Mouse (Mus musculus): ENCODE measurements around the gene Hlcs. TPM values are rescaled to one million over a fixed set of nuclear protein-coding genes. Genes with fewer than 3 reads are reported as not detected.

The Hlcs gene
- polyA plus RNA-seq, 1 experiment: 5.1 TPM

- Histone ChIP-seq H3K4me1 (ENCODE audit: control insufficient read depth, insufficient read depth, low read length) (peaks cover 10% of the 10 kb centered on the region), H3K4me3 (ENCODE audit: insufficient read depth, low read length) (no peak overlapping the region), H3K27ac (ENCODE audit: insufficient read depth, low read depth, low read length) (no peak overlapping the region)
- TF ChIP-seq POLR2A (IDR thresholded peaks at IDR 0.05; ENCODE audit: borderline replicate concordance, low read depth, low read length) (no peak), CTCF (IDR thresholded peaks at IDR 0.05; ENCODE audit: low read depth, low read length) (no peak)
Measured at GRCm38 (mm10) chr16:94311931-94312330, 1.4 kb downstream of the Hlcs start.

DNA sequence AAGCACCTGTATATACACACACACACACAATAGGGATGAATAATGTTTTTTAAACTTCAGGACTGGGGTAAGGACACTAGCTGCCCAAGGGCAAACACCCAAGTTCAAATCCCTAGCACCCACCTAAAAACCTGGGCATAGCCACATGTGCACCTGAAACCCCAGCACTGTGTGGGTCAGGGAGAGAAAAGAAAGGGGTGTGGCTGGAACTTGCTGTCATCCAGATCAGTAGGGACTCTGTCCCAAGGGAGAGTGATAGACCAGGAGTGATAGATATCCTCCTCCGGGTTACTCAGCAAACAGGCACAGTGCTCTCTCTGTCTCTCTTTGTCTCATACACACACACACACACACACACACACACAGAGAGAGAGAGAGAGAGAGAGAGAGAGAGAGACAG is 2.0 kb downstream of the Hlcs start:
- Histone ChIP-seq H3K27ac (ENCODE audit: insufficient read depth, low read depth, low read length) (no peak overlapping the region), H3K4me1 (ENCODE audit: control insufficient read depth, insufficient read depth, low read length) (peaks cover 10% of the 10 kb centered on the region), H3K4me3 (ENCODE audit: insufficient read depth, low read length) (no peak overlapping the region)
- TF ChIP-seq POLR2A (IDR thresholded peaks at IDR 0.05; ENCODE audit: borderline replicate concordance, low read depth, low read length) (no peak), CTCF (IDR thresholded peaks at IDR 0.05; ENCODE audit: low read depth, low read length) (no peak)

DNA sequence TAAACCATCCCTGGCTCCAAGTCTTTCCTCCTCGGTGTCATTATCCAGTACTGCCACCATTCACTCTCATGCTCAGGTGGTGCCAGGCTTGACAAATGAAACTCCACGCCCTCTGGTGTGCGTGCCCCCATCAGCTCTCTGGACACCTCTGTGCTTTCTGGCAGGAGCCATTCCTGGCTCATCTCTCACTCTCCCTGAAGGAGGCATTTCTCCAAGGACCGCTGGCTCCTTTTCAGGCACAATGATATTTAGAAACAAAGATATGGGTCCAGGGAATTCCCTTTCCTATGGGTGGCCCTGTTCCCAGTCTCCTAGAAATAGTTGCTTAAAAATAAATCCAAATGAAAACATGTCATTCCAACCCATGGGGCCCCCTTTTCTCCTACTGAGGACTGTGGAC is 4.3 kb downstream of the Hlcs start:
- Histone ChIP-seq H3K27ac (ENCODE audit: insufficient read depth, low read depth, low read length) (no peak overlapping the region), H3K4me1 (ENCODE audit: control insufficient read depth, insufficient read depth, low read length) (peaks cover 6% of the 10 kb centered on the region), H3K4me3 (ENCODE audit: insufficient read depth, low read length) (no peak overlapping the region)
- TF ChIP-seq POLR2A (IDR thresholded peaks at IDR 0.05; ENCODE audit: borderline replicate concordance, low read depth, low read length) (no peak), CTCF (IDR thresholded peaks at IDR 0.05; ENCODE audit: low read depth, low read length) (no peak)

DNA sequence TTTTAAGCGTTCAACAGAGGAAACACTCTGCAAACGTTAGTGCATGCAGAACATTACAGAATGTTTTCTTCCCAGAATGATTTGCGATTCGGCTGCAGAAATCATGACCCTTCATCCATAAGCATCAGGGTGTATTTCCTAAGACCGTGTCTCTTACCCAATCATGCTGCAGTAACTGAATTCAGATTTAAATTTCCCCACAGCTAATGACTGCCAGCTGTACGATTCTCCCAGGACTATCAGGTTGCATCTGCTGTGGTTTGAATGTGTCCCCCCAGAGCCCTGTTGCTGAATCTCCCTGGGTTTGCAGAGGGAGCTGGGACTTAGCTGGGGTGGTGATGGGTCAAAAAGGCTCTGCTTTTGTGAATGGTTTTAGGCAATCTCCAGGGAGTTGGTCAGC is 5.4 kb downstream of the Hlcs start:
- H3K4me3 ChIP-seq (ENCODE audit: insufficient read depth, low read length): no peak overlapping the region
- no peak for TF ChIP-seq CTCF (IDR thresholded peaks at IDR 0.05; ENCODE audit: low read depth, low read length)

GRCm38 (mm10) chr16:94307526-94307925 is 5.8 kb downstream of the Hlcs start:
- Histone ChIP-seq H3K27ac (ENCODE audit: insufficient read depth, low read depth, low read length) (no peak overlapping the region), H3K4me3 (ENCODE audit: insufficient read depth, low read length) (no peak overlapping the region), H3K4me1 (ENCODE audit: control insufficient read depth, insufficient read depth, low read length) (peaks cover 2% of the 10 kb centered on the region)
- TF ChIP-seq CTCF (IDR thresholded peaks at IDR 0.05; ENCODE audit: low read depth, low read length): no peak
- TF ChIP-seq POLR2A (IDR thresholded peaks at IDR 0.05; ENCODE audit: borderline replicate concordance, low read depth, low read length): no peak

More for the DNA sequence above, 5.4 kb downstream of the Hlcs start:
- Histone ChIP-seq H3K4me1 (ENCODE audit: control insufficient read depth, insufficient read depth, low read length) (peaks cover 2% of the 10 kb centered on the region), H3K27ac (ENCODE audit: insufficient read depth, low read depth, low read length) (no peak overlapping the region)

DNA sequence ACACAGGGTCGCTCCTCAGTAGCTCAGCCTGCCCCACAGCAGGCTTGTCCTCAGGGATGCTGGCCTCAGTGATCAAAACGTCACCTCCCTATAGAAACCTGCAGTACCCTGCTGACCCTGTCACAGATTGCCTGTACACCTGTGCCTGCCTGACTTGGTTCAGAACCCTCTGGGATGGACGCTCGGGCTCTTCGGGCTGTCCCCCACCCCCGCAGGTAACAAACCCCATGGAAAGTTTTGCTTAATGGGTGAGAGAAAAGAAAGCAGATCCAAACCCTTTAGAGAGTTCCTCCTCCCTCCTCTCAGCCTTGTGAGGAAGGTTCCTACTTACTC is 10.2 kb downstream of the Hlcs start:
- TF ChIP-seq POLR2A (IDR thresholded peaks at IDR 0.05; ENCODE audit: borderline replicate concordance, low read depth, low read length): no peak
- no peak for TF ChIP-seq CTCF (IDR thresholded peaks at IDR 0.05; ENCODE audit: low read depth, low read length)
- H3K27ac ChIP-seq (ENCODE audit: insufficient read depth, low read depth, low read length): no peak overlapping the region
- H3K4me3 ChIP-seq (ENCODE audit: insufficient read depth, low read length): no peak overlapping the region
- no peaks in the 10 kb centered on the region for H3K4me1 ChIP-seq (ENCODE audit: control insufficient read depth, insufficient read depth, low read length)

- H3K4me1 ChIP-seq (ENCODE audit: control insufficient read depth, insufficient read depth, low read length): no peaks in the 10 kb centered on the region
- no peak overlapping the region for H3K4me3 ChIP-seq (ENCODE audit: insufficient read depth, low read length)
- no peak overlapping the region for H3K27ac ChIP-seq (ENCODE audit: insufficient read depth, low read depth, low read length)
- TF ChIP-seq POLR2A (IDR thresholded peaks at IDR 0.05; ENCODE audit: borderline replicate concordance, low read depth, low read length) (no peak), CTCF (IDR thresholded peaks at IDR 0.05; ENCODE audit: low read depth, low read length) (no peak)
Measured at GRCm38 (mm10) chr16:94302274-94303202, 10.8 kb downstream of the Hlcs start.

GRCm38 (mm10) chr16:94301696-94302095 is 11.7 kb downstream of the Hlcs start:
- Histone ChIP-seq H3K4me3 (ENCODE audit: insufficient read depth, low read length) (no peak overlapping the region), H3K4me1 (ENCODE audit: control insufficient read depth, insufficient read depth, low read length) (no peaks in the 10 kb centered on the region), H3K27ac (ENCODE audit: insufficient read depth, low read depth, low read length) (no peak overlapping the region)
- TF ChIP-seq POLR2A (IDR thresholded peaks at IDR 0.05; ENCODE audit: borderline replicate concordance, low read depth, low read length) (no peak), CTCF (IDR thresholded peaks at IDR 0.05; ENCODE audit: low read depth, low read length) (no peak)

GRCm38 (mm10) chr16:94301194-94301593 is 12.2 kb downstream of the Hlcs start:
- Histone ChIP-seq H3K27ac (ENCODE audit: insufficient read depth, low read depth, low read length) (no peak overlapping the region), H3K4me3 (ENCODE audit: insufficient read depth, low read length) (no peak overlapping the region), H3K4me1 (ENCODE audit: control insufficient read depth, insufficient read depth, low read length) (no peaks in the 10 kb centered on the region)
- TF ChIP-seq CTCF (IDR thresholded peaks at IDR 0.05; ENCODE audit: low read depth, low read length) (no peak), POLR2A (IDR thresholded peaks at IDR 0.05; ENCODE audit: borderline replicate concordance, low read depth, low read length) (no peak)

DNA sequence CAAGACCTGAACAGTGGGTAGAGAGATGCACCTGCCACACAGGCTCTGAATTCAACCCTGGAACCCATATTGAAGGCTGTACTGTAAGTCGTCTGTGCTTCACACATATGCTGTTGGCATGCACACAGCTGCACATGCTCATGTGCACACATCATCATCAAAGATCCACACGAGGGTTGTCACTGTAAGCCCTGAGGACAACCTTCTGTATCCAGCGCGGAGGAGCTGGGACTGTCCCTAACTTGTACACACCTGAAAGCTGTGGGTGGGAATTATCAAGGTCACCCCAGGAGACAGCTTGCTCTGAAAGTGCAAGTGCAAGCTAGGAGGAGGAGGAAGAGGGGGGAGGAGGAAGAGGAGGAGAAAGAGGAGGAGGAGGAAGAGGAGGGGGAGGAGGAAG is 14.2 kb downstream of the Hlcs start:
- H3K4me1 ChIP-seq (ENCODE audit: control insufficient read depth, insufficient read depth, low read length): no peaks in the 10 kb centered on the region
- H3K27ac ChIP-seq (ENCODE audit: insufficient read depth, low read depth, low read length): no peak overlapping the region
- no peak for TF ChIP-seq CTCF (IDR thresholded peaks at IDR 0.05; ENCODE audit: low read depth, low read length)
- TF ChIP-seq POLR2A (IDR thresholded peaks at IDR 0.05; ENCODE audit: borderline replicate concordance, low read depth, low read length): no peak
- H3K4me3 ChIP-seq (ENCODE audit: insufficient read depth, low read length): no peak overlapping the region

Measured in bone marrow macrophage, adult 2 months (primary cell).